Mouse (Mus musculus) olfactory bulb, adult 2 months (tissue): ENCODE measurements around the gene Fads3.

Experiments used
- CTCF ChIP-seq: fragments of 200-500 bp; IDR thresholded peaks from 2 replicates; pipeline ENCODE4 v1.5.1; 2012; ENCODE audit warnings: low read depth, mild to moderate bottlenecking, low read length, moderate library complexity; ENCODE audit not compliant: insufficient read depth
- POLR2A ChIP-seq: fragments of 200-500 bp; IDR thresholded peaks from 2 replicates; pipeline ENCODE4 v1.6.1; 2012; ENCODE audit warnings: mild to moderate bottlenecking, low read depth, low read length, moderate library complexity; ENCODE audit not compliant: insufficient read depth

DNA sequence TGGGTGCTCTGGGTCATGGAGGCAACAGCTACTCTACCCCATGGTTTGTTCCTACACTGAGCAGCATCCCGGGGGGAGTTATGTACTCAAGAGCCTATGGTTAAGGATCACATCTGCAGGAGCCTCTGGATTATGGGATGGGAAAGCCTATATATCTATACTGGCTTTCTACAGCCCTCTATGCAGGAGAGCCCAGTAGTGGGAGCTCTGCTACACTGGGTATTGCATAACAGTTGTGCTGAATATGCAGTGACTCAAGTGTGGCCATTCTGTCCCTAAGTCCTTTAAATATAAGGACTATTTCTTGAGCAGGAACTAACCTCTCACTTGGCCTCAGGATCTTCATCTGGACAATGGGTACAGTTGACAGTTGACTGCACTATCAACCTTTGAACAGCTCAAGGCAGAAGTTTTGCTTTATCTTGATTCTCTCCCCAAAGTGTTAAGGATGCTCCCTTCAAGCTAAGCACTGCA is 17.0 kb downstream of the Fads3 start:
- TF ChIP-seq POLR2A (no peak), CTCF (no peak)
